ENCODE assay signal across 8 mouse cellular contexts in the genomic region with DNA sequence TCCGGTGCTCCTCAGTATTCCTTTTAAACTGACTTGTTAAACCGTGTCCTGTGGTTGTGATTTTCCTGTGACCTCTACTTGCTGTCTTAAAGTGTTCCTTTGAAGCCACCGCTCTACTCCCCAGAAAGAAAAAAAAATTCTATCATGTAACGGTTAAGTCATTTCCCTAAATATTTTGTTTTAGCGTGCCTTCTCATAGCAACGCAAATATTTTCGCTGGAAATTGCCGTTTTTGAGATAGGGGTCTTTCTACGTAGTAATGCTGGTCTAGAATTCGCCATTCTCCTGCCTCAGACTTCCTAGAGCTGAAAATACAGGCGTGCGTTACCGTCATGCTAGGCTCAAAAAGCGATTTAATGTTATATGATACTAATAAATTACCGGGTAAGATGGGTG. TPM values are rescaled to one million over a fixed set of nuclear protein-coding genes. Genes with fewer than 3 reads are reported as not detected.
DNase-seq lines count a peak whose midpoint lies in the region; ATAC-seq and TF ChIP-seq lines count a peak whose summit lies in the region.

No protein-coding gene starts in this region.

- H3K4me2 ChIP-seq in liver, postnatal 0 days (ENCODE audit: low read depth, low read length), result peak overlapping the region; percentile 94

- ATAC-seq in granulocyte monocyte progenitor cell, adult 5-6 weeks (replicated peaks; ENCODE audit: poor library complexity, severe bottlenecking), result 0 out of 2 replicates have a peak, but pooled peaks have one; percentile 6
- ATAC-seq in liver, postnatal 0 days, result no peak
- ATAC-seq in cerebellum, adult (ENCODE audit: insufficient number of reproducible peaks, low FRiP score, low TSS enrichment), result no peak

- H3K4me3 ChIP-seq in ES-E14 (ENCODE audit: insufficient read depth in 1 of 2, low read depth in 1 of 2, low read length in 2 of 2, poor library complexity in 1 of 2, severe bottlenecking in 1 of 2), result peak overlapping the region; percentile 89 to 93
- H3K4me3 ChIP-seq in liver, postnatal 0 days (ENCODE audit: low read depth, low read length), result peak overlapping the region; percentile 80

- in situ Hi-C loops in ES-E14 (cut with MboI; ENCODE audit: low sequenced_read_pairs in 2 of 2, unreplicated experiment in 2 of 2), result no loop called here

- H3K27ac ChIP-seq in ES-E14 (ENCODE audit: insufficient read depth, low read depth, low read length, poor library complexity, severe bottlenecking), result no peak overlapping the region; the same call in 1 of the 2 replicates
- peak overlapping the region; percentile 98 for H3K27ac ChIP-seq in liver, postnatal 0 days (ENCODE audit: low read depth)

- WGBS in liver, postnatal 0 days (ENCODE audit: insufficient replicate concordance), result 3% methylated on average over 15 of the region's 15 CpGs

- H3K9me3 ChIP-seq in ES-E14 (ENCODE audit: control insufficient read depth, insufficient read depth, low read depth, low read length), result no peaks in the 10 kb centered on the region
- H3K9me3 ChIP-seq in liver, postnatal 0 days (ENCODE audit: low read length), result no peaks in the 10 kb centered on the region

- H3K27me3 ChIP-seq in liver, postnatal 0 days (ENCODE audit: insufficient read depth, low read length), result no peaks in the 10 kb centered on the region

- no peaks in the 10 kb centered on the region for H3K36me3 ChIP-seq in ES-E14 (ENCODE audit: control insufficient read depth, insufficient read depth, low read length, poor library complexity, severe bottlenecking)
- H3K36me3 ChIP-seq in liver, postnatal 0 days (replicated peaks; ENCODE audit: insufficient read depth, low read length), result no peaks in the 10 kb centered on the region

- no peak for TF ChIP-seq EP300 in liver, postnatal 0 days (IDR thresholded peaks at IDR 0.05; ENCODE audit: low read depth)

- H3K4me1 ChIP-seq in ES-E14 (ENCODE audit: control insufficient read depth in 2 of 2, insufficient read depth in 2 of 2, low read length in 2 of 2, poor library complexity in 1 of 2), result no peaks in the 10 kb centered on the region
- peaks cover 18% of the 10 kb centered on the region for H3K4me1 ChIP-seq in liver, postnatal 0 days (ENCODE audit: insufficient read depth)

- no peak for TF ChIP-seq CTCF in liver, postnatal 0 days (IDR thresholded peaks at IDR 0.05; ENCODE audit: low read depth)

- DNase-seq in heart, adult 8-10 months (ENCODE audit: low spot score), result peak; percentile 11
- no peak for DNase-seq in heart, adult 18-20 months
- no peak for DNase-seq in ES-E14 (ENCODE audit: low read depth, low spot score)
- no peak for DNase-seq in liver, postnatal 0 days
- DNase-seq in adrenal gland, postnatal 14 days, result no peak
- DNase-seq in layer of hippocampus, adult 9-11 months, result no peak

- H3K9ac ChIP-seq in ES-E14 (ENCODE audit: insufficient read depth, low read depth, low read length, poor library complexity, severe bottlenecking), result peak overlapping the region; percentile 83; the same call in 1 of the 2 replicates
- H3K9ac ChIP-seq in liver, postnatal 0 days (replicated peaks), result peak overlapping the region; percentile 88

TF ChIP-seq in ES-E14, 5 proteins besides CTCF, POLR2A, EP300 and RAD21:
- TF ChIP-seq CHD2 (IDR thresholded peaks at IDR 0.05; ENCODE audit: low read depth, low read length), result no peak
- TF ChIP-seq MAFK (IDR thresholded peaks at IDR 0.05; ENCODE audit: insufficient read depth, low read depth, low read length), result no peak
- TF ChIP-seq ZC3H11A (IDR thresholded peaks at IDR 0.05; ENCODE audit: borderline replicate concordance, low read depth, low read length), result no peak
- no peak for TF ChIP-seq ZNF384 (IDR thresholded peaks at IDR 0.05; ENCODE audit: low read depth, low read length)
- TF ChIP-seq HCFC1 (IDR thresholded peaks at IDR 0.05; ENCODE audit: borderline replicate concordance, insufficient read depth, low read length), result no peak

RNA-seq across cellular contexts. Expression of gene Kpna1, which starts 4.0 kb away (rescaled TPM):
- 100 to 1,000 TPM; 115 to 133 (median 122) TPM for total RNA-seq in heart, adult 8-10 months (2022)
- 100 to 1,000 TPM; 121 to 132 TPM for total RNA-seq in heart, adult 18-20 months (2021)
- total RNA-seq in ES-E14 (2012; rRNA removed), result 34.4 and 43.0 TPM in 2 replicates
- total RNA-seq in granulocyte monocyte progenitor cell, adult 5-6 weeks (2014; fragmentation: Nextera tagmentation), result 40.6 and 41.1 TPM in 2 replicates
- total RNA-seq in granulocyte monocyte progenitor cell, adult 5-6 weeks (2017), result 35.1 and 42.2 TPM in 2 replicates
- polyA plus RNA-seq in liver, postnatal 0 days (2015; fragmentation: Nextera tagmentation; extraction: Ambion mirVana), result 14.8 and 17.6 TPM in 2 replicates
- 62.9 and 69.5 TPM in 2 replicates for total RNA-seq in adrenal gland, postnatal 14 days (2021)

RNA-seq across cellular contexts. Expression of gene Dtx3l, which starts 43.6 kb away (rescaled TPM):
- total RNA-seq in heart, adult 8-10 months (2022), result 10 to 100 TPM in 2 of 4 experiments, 1 to 10 TPM in 2; 8.1 to 11.3 (median 10.3) TPM
- total RNA-seq in heart, adult 18-20 months (2021), result 10 to 100 TPM; 10.9 to 11.3 TPM
- 3.2 and 3.8 TPM in 2 replicates for total RNA-seq in ES-E14 (2012; rRNA removed)
- 21.9 and 28.5 TPM in 2 replicates for total RNA-seq in granulocyte monocyte progenitor cell, adult 5-6 weeks (2014; fragmentation: Nextera tagmentation)
- total RNA-seq in granulocyte monocyte progenitor cell, adult 5-6 weeks (2017), result 29.4 and 36.2 TPM in 2 replicates
- polyA plus RNA-seq in liver, postnatal 0 days (2015; fragmentation: Nextera tagmentation; extraction: Ambion mirVana), result 15.8 and 16.3 TPM in 2 replicates
- 9.4 and 11.7 TPM in 2 replicates for total RNA-seq in adrenal gland, postnatal 14 days (2021)

RNA-seq across cellular contexts. Expression of gene Parp9, which starts 44.2 kb away (rescaled TPM):
- 10 to 100 TPM in 2 of 4 experiments, 1 to 10 TPM in 2; 7.5 to 11.6 (median 9.8) TPM for total RNA-seq in heart, adult 8-10 months (2022)
- total RNA-seq in heart, adult 18-20 months (2021), result 10 to 100 TPM in 1 of 2 experiments, 1 to 10 TPM in 1; 9.5 to 10.2 TPM
- total RNA-seq in ES-E14 (2012; rRNA removed), result 4.8 and 7.3 TPM in 2 replicates
- total RNA-seq in granulocyte monocyte progenitor cell, adult 5-6 weeks (2014; fragmentation: Nextera tagmentation), result 14.7 and 15.7 TPM in 2 replicates
- total RNA-seq in granulocyte monocyte progenitor cell, adult 5-6 weeks (2017), result 20.4 and 24.1 TPM in 2 replicates
- polyA plus RNA-seq in liver, postnatal 0 days (2015; fragmentation: Nextera tagmentation; extraction: Ambion mirVana), result 21.8 and 23.4 TPM in 2 replicates
- total RNA-seq in adrenal gland, postnatal 14 days (2021), result 13.8 and 16.1 TPM in 2 replicates

RNA-seq across cellular contexts. Expression of gene Wdr5b, which starts 58.5 kb away (rescaled TPM):
- 1 to 10 TPM; 2.9 to 4.2 (median 3.7) TPM for total RNA-seq in heart, adult 8-10 months (2022)
- total RNA-seq in heart, adult 18-20 months (2021), result 1 to 10 TPM; 2.6 to 3.0 TPM
- 3.3 and 4.2 TPM in 2 replicates for total RNA-seq in ES-E14 (2012; rRNA removed)
- total RNA-seq in granulocyte monocyte progenitor cell, adult 5-6 weeks (2014; fragmentation: Nextera tagmentation), result 6.0 and 7.8 TPM in 2 replicates
- 7.0 and 8.8 TPM in 2 replicates for total RNA-seq in granulocyte monocyte progenitor cell, adult 5-6 weeks (2017)
- polyA plus RNA-seq in liver, postnatal 0 days (2015; fragmentation: Nextera tagmentation; extraction: Ambion mirVana), result 2.2 TPM in 2 replicates
- 3.6 and 5.1 TPM in 2 replicates for total RNA-seq in adrenal gland, postnatal 14 days (2021)
